Mouse (Mus musculus) adipose tissue, adult 10 weeks (tissue): ENCODE measurements around the gene AC131692.1. TPM values are rescaled to one million over a fixed set of nuclear protein-coding genes. Genes with fewer than 3 reads are reported as not detected.

Source experiments
- polyA plus RNA-seq: library from polyadenylated mRNA; stranded (reverse); fragments of 350-450 nt; fragmentation: Illumina TruSeq; extraction: RNeasy Lipid Tissue Mini Kit (QIAGEN cat#74804); gene quantifications from one replicate; pipeline ENCODE4 v1.2.3, GENCODE M21; 2014; ENCODE audit warnings: low read depth, low replicate concordance

The AC131692.1 gene
- 2.4 TPM for polyA plus RNA-seq

GRCm38 (mm10) chr19:6094119-6094518 lies at the start of gene AC131692.1:
TSS of gene AC131692.1 (plus strand) at chr19:6094419.

GRCm38 (mm10) chr19:6046294-6047153 lies 47.7 kb upstream of the AC131692.1 start, which contains the start of gene Syvn1:
TSS of gene Syvn1 (plus strand) at chr19:6046576.

GRCm38 (mm10) chr19:6057313-6058096 lies 36.7 kb upstream of the AC131692.1 start, which contains the start of the genes Mrpl49 and Fau:
TSS of gene Mrpl49 (minus strand) at chr19:6057785.
TSS of gene Fau (plus strand) at chr19:6057844.

GRCm38 (mm10) chr19:6061021-6061533 lies 33.1 kb upstream of the AC131692.1 start, which contains the start of gene Znhit2:
TSS of gene Znhit2 (plus strand) at chr19:6061192.

GRCm38 (mm10) chr19:6067724-6068415 lies 26.3 kb upstream of the AC131692.1 start, which contains the start of gene Tm7sf2:
TSS of gene Tm7sf2 (minus strand) at chr19:6068373.

GRCm38 (mm10) chr19:6076564-6077393 lies 17.4 kb upstream of the AC131692.1 start, which contains the start of gene Vps51:
TSS of gene Vps51 (minus strand) at chr19:6077231.

GRCm38 (mm10) chr19:6079983-6080480 lies 14.2 kb upstream of the AC131692.1 start, which contains the start of gene Tmem262:
TSS of gene Tmem262 (plus strand) at chr19:6080033.

GRCm38 (mm10) chr19:6082156-6082555 lies 12.1 kb upstream of the AC131692.1 start, which contains the start of gene Gm28374:
TSS of gene Gm28374 (minus strand) at chr19:6082256.

GRCm38 (mm10) chr19:6084478-6085248 lies 9.6 kb upstream of the AC131692.1 start, which contains the start of the genes Zfpl1 and Cdca5:
TSS of gene Zfpl1 (minus strand) at chr19:6084956.
TSS of gene Cdca5 (plus strand) at chr19:6084983.

GRCm38 (mm10) chr19:6105586-6105985 lies 11.4 kb downstream of the AC131692.1 start, which contains the start of gene Naaladl1:
TSS of gene Naaladl1 (plus strand) at chr19:6105782.

GRCm38 (mm10) chr19:6117986-6118676 lies 23.9 kb downstream of the AC131692.1 start, which contains the start of gene Sac3d1:
TSS of gene Sac3d1 (minus strand) at chr19:6118650.

GRCm38 (mm10) chr19:6127760-6128341 lies 33.6 kb downstream of the AC131692.1 start, which contains the start of gene Snx15:
TSS of gene Snx15 (minus strand) at chr19:6128304.

GRCm38 (mm10) chr19:6140678-6141393 lies 46.6 kb downstream of the AC131692.1 start, which contains the start of gene Batf2:
TSS of gene Batf2 (plus strand) at chr19:6140983.

GRCm38 (mm10) chr19:6141394-6141749 lies 47.2 kb downstream of the AC131692.1 start, which contains the start of gene Arl2:
TSS of gene Arl2 (minus strand) at chr19:6141548.

